Comparison of ENCODE assay signal across 17 mouse cellular contexts in genomic region chr16:4079656-4080055, GRCm38 (mm10). TPM values are rescaled to one million over a fixed set of nuclear protein-coding genes. Genes with fewer than 3 reads are reported as not detected.
DNase-seq lines count a peak whose midpoint lies in the region; ATAC-seq and TF ChIP-seq lines count a peak whose summit lies in the region.
"Had no signal": no experiment of that assay in that cellular context is flagged by ENCODE, and none has a peak within 500 bp of the region (broad histone marks: within the 10 kb centered on the region; RNA-seq: fewer than 3 reads in every experiment).

No protein-coding gene starts in this region.

- H3K9ac ChIP-seq in heart, embryonic 12.5 days: no peak overlapping the region
- H3K9ac ChIP-seq in heart, postnatal 0 days (replicated peaks; ENCODE audit: low read depth, low read length): no peak overlapping the region
- H3K9ac ChIP-seq: forebrain, embryonic 13.5 days; hindbrain, embryonic 12.5 days had no signal

- ATAC-seq in heart, embryonic 12.5 days (ENCODE audit: insufficient number of reproducible peaks, low FRiP score): no peak
- peak; percentile 56 for ATAC-seq in heart, postnatal 0 days (ENCODE audit: insufficient read depth, low read depth)
- ATAC-seq: forebrain, embryonic 13.5 days had no signal

- H3K4me3 ChIP-seq in lung, adult 2 months (replicated peaks; ENCODE audit: extremely low read depth, low read depth, low read length): no peak overlapping the region
- no peak overlapping the region for H3K4me3 ChIP-seq in heart, embryonic 12.5 days
- H3K4me3 ChIP-seq in heart, postnatal 0 days (ENCODE audit: low read depth, low read length): no peak overlapping the region
- H3K4me3 ChIP-seq: forebrain, embryonic 13.5 days; hindbrain, embryonic 12.5 days had no signal

- no peaks in the 10 kb centered on the region for H3K27me3 ChIP-seq in heart, embryonic 12.5 days (replicated peaks)
- no peaks in the 10 kb centered on the region for H3K27me3 ChIP-seq in heart, postnatal 0 days (ENCODE audit: control insufficient read depth, insufficient read depth, low read length)
- H3K27me3 ChIP-seq: forebrain, embryonic 13.5 days; hindbrain, embryonic 12.5 days had no signal

- TF ChIP-seq EP300 in heart, postnatal 0 days (IDR thresholded peaks at IDR 0.05; ENCODE audit: low read depth): 0 out of 2 replicates have a peak, but pooled peaks have one; percentile 27

- WGBS in lung, adult 2 months: 53% methylated on average over 1 of the region's 1 CpGs
- WGBS in heart, embryonic 12.5 days: 44% methylated on average over 1 of the region's 1 CpGs
- WGBS in heart, postnatal 0 days: 25% methylated on average over 1 of the region's 1 CpGs

- H3K27ac ChIP-seq in heart, embryonic 12.5 days (ENCODE audit: poor library complexity, severe bottlenecking): peak overlapping the region; percentile 8; the same call in 1 of the 2 replicates
- H3K27ac ChIP-seq in heart, postnatal 0 days (ENCODE audit: low read depth): peak overlapping the region; percentile 71
- H3K27ac ChIP-seq: forebrain, embryonic 13.5 days; hindbrain, embryonic 12.5 days; macrophage had no signal

- no peak overlapping the region for H3K4me2 ChIP-seq in heart, embryonic 12.5 days
- no peak overlapping the region for H3K4me2 ChIP-seq in heart, postnatal 0 days (ENCODE audit: low read depth, low read length)
- H3K4me2 ChIP-seq: forebrain, embryonic 13.5 days; hindbrain, embryonic 12.5 days had no signal

- no peaks in the 10 kb centered on the region for H3K9me3 ChIP-seq in heart, embryonic 12.5 days (replicated peaks)
- no peaks in the 10 kb centered on the region for H3K9me3 ChIP-seq in heart, postnatal 0 days (replicated peaks; ENCODE audit: control insufficient read depth, low read length)
- H3K9me3 ChIP-seq: forebrain, embryonic 13.5 days; hindbrain, embryonic 12.5 days had no signal

- no peaks in the 10 kb centered on the region for H3K4me1 ChIP-seq in lung, adult 2 months (ENCODE audit: control insufficient read depth, insufficient read depth, low read length)
- H3K4me1 ChIP-seq in heart, embryonic 12.5 days (replicated peaks): peaks cover 41% of the 10 kb centered on the region
- H3K4me1 ChIP-seq in heart, postnatal 0 days (ENCODE audit: control insufficient read depth, insufficient read depth): peaks cover 17% of the 10 kb centered on the region

- H3K36me3 ChIP-seq in heart, embryonic 12.5 days: peaks cover 21% of the 10 kb centered on the region
- peaks cover 11% of the 10 kb centered on the region for H3K36me3 ChIP-seq in heart, postnatal 0 days (replicated peaks; ENCODE audit: control insufficient read depth, insufficient read depth, low read length)

- DNase-seq in lung, postnatal 10 days: peak; percentile 29
- DNase-seq in lung, adult 2 months: no peak
- peak; percentile 82 for DNase-seq in heart, postnatal 0 days (ENCODE audit: low spot score)
- no peak for DNase-seq in layer of hippocampus, adult 9-10 months (ENCODE audit: low spot score)
- no peak for DNase-seq in kidney, postnatal 14 days
- DNase-seq in adrenal gland, adult 2 months: no peak
- DNase-seq: adrenal gland, postnatal 25 days; cerebellum, adult 8-10 months; kidney, adult 18-20 months; thymus, postnatal 14 days had no signal

- TF ChIP-seq CTCF in lung, adult 2 months (IDR thresholded peaks at IDR 0.05; ENCODE audit: insufficient read depth, low read length): no peak
- no peak for TF ChIP-seq CTCF in heart, postnatal 0 days (IDR thresholded peaks at IDR 0.05; ENCODE audit: low read depth)

- TF ChIP-seq POLR2A in lung, adult 2 months (IDR thresholded peaks at IDR 0.05; ENCODE audit: borderline replicate concordance, extremely low read depth, low read depth, low read length): no peak

RNA-seq across cellular contexts. Expression of gene Trap1, which starts 2.0 kb away (rescaled TPM):
- 47.8 and 54.6 TPM in 2 replicates for polyA plus RNA-seq in lung, adult 2 months (2012; rRNA removed)
- polyA plus RNA-seq in heart, embryonic 12.5 days (2016; fragmentation: Nextera tagmentation; extraction: Ambion mirVana): 97.3 and 102 TPM in 2 replicates
- 109 and 135 TPM in 2 replicates for total RNA-seq in heart, postnatal 0 days (2014; rRNA removed; ENCODE audit: low replicate concordance)
- 117 and 121 TPM in 2 replicates for polyA plus RNA-seq in heart, postnatal 0 days (2015; fragmentation: Nextera tagmentation; extraction: Ambion mirVana)
- 100 to 1,000 TPM; 208 to 249 TPM for total RNA-seq in adrenal gland, adult 2 months (2021)
- polyA plus RNA-seq in adrenal gland, adult 2 months (2012; rRNA removed): 158 and 206 TPM in 2 replicates

RNA-seq across cellular contexts. Expression of gene Dnase1, which starts 42.9 kb away (rescaled TPM):
- 0.11 and 0.18 TPM in 2 replicates for polyA plus RNA-seq in lung, adult 2 months (2012; rRNA removed)
- polyA plus RNA-seq in heart, embryonic 12.5 days (2016; fragmentation: Nextera tagmentation; extraction: Ambion mirVana): 3.4 and 5.0 TPM in 2 replicates
- total RNA-seq in heart, postnatal 0 days (2014; rRNA removed; ENCODE audit: low replicate concordance): not detected in 2 replicates
- polyA plus RNA-seq in heart, postnatal 0 days (2015; fragmentation: Nextera tagmentation; extraction: Ambion mirVana): 0.82 and 1.3 TPM in 2 replicates
- total RNA-seq in adrenal gland, adult 2 months (2021): not detected
- not detected in 2 replicates for polyA plus RNA-seq in adrenal gland, adult 2 months (2012; rRNA removed)
- total RNA-seq: adrenal gland, postnatal 25 days; layer of hippocampus, postnatal 10 days; liver, adult 2 months; midbrain, postnatal 0 days had no signal
- polyA plus RNA-seq: macrophage had no signal

Comparison
In these comparisons a context has a peak if more than half of its experiments do, and no peak if none do; other contexts are left out.
1. DNase-seq: peak in lung, postnatal 10 days (single experiment) and heart, postnatal 0 days (single experiment); none in lung, adult 2 months (single experiment), layer of hippocampus, adult 9-10 months (single experiment), kidney, postnatal 14 days (single experiment) and adrenal gland, adult 2 months (single experiment).